Mouse (Mus musculus): Measurements from ENCODE around the gene Col8a1. TPM values are rescaled to one million over a fixed set of nuclear protein-coding genes. Genes with fewer than 3 reads are reported as not detected.
A peak's percentile ranks its signal among the peaks of the same experiment; 100 is the strongest.

Gene Col8a1
- polyA plus RNA-seq, 1 experiment from 2014 or later = 0.73 TPM

- no peak for ATAC-seq (ENCODE audit: low FRiP score, low TSS enrichment)
- no peak overlapping the region for H3K4me2 ChIP-seq (replicated peaks; ENCODE audit: low read depth, low read length)
- H3K4me3 ChIP-seq (ENCODE audit: low read length) = no peak overlapping the region
- WGBS = 83% methylated on average over 10 of the region's 10 CpGs
- no peak overlapping the region for H3K9ac ChIP-seq (ENCODE audit: low read depth, low read length)
- no peaks in the 10 kb centered on the region for H3K36me3 ChIP-seq (ENCODE audit: control insufficient read depth, insufficient read depth, low read length)
- H3K4me1 ChIP-seq (ENCODE audit: control insufficient read depth, insufficient read depth, low read length) = no peaks in the 10 kb centered on the region
- H3K9me3 ChIP-seq (ENCODE audit: control insufficient read depth, low read length) = no peaks in the 10 kb centered on the region
- no peaks in the 10 kb centered on the region for H3K27me3 ChIP-seq (ENCODE audit: control insufficient read depth, insufficient read depth, low read length)
- H3K27ac ChIP-seq (ENCODE audit: low read depth, low read length) = no peak overlapping the region
Observed at GRCm38 (mm10) chr16:57641346-57641885, 113.1 kb downstream of the Col8a1 start.

DNA sequence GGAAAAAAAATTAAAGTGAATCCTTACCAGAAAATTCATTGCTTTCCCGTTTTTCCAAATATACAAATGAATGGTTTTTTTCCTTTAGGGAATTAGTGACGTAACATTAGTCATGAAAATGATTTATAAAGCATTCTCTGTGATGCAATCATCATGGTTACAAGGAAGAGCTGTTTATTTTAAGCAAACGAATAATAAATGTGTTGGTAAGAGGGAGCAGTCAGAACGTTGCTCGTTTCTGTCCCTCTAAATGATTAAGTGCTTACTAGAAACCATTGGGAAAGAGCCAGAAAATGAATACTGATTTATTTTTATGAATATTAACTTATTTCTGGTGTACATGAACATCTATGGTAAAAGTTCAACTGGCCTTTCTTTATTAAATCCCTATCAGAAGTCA lies 119.8 kb downstream of the Col8a1 start:
- Histone ChIP-seq H3K4me3 (ENCODE audit: low read length) (no peak overlapping the region), H3K27me3 (ENCODE audit: control insufficient read depth, insufficient read depth, low read length) (no peaks in the 10 kb centered on the region), H3K27ac (ENCODE audit: low read depth, low read length) (no peak overlapping the region), H3K36me3 (ENCODE audit: control insufficient read depth, insufficient read depth, low read length) (no peaks in the 10 kb centered on the region), H3K9ac (ENCODE audit: low read depth, low read length) (no peak overlapping the region), H3K9me3 (ENCODE audit: control insufficient read depth, low read length) (no peaks in the 10 kb centered on the region), H3K4me2 (replicated peaks; ENCODE audit: low read depth, low read length) (no peak overlapping the region), H3K4me1 (ENCODE audit: control insufficient read depth, insufficient read depth, low read length) (no peaks in the 10 kb centered on the region)
- 53% methylated on average over 5 of the region's 5 CpGs for WGBS
- no peak for ATAC-seq (ENCODE audit: low FRiP score, low TSS enrichment)

DNA sequence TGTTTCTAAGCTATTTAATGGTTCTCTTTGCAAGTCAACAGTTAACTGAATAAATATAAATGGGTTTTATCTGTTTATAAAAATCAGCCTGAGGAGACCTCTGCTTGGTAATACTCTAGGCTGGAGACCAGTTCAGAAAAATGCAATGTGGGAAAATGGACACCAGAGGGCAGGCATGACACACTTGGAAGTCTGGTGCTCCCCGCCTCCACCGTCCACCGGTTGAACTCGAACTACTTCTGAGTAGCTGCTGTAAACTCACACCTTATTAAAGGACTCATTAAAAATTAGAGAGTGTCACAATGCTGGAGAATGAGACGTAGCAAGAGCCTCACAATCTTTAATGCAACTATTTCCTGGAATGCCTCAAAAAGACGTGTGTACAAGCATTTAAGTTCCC lies 120.3 kb downstream of the Col8a1 start:
- whole genome bisulfite sequencing = 8% methylated on average over 6 of the region's 6 CpGs
- H3K4me3 ChIP-seq (ENCODE audit: low read length) = no peak overlapping the region
- peak; percentile 78 for ATAC-seq (ENCODE audit: low FRiP score, low TSS enrichment)
- no peak overlapping the region for H3K4me2 ChIP-seq (replicated peaks; ENCODE audit: low read depth, low read length)
- H3K27ac ChIP-seq (ENCODE audit: low read depth, low read length) = no peak overlapping the region
- H3K4me1 ChIP-seq (ENCODE audit: control insufficient read depth, insufficient read depth, low read length) = no peaks in the 10 kb centered on the region
- no peaks in the 10 kb centered on the region for H3K27me3 ChIP-seq (ENCODE audit: control insufficient read depth, insufficient read depth, low read length)
- H3K9ac ChIP-seq (ENCODE audit: low read depth, low read length) = no peak overlapping the region
- H3K9me3 ChIP-seq (ENCODE audit: control insufficient read depth, low read length) = no peaks in the 10 kb centered on the region
- H3K36me3 ChIP-seq (ENCODE audit: control insufficient read depth, insufficient read depth, low read length) = no peaks in the 10 kb centered on the region

GRCm38 (mm10) chr16:57611768-57612167 lies 142.8 kb downstream of the Col8a1 start:
- Histone ChIP-seq H3K4me1 (ENCODE audit: control insufficient read depth, insufficient read depth, low read length) (peaks cover 4% of the 10 kb centered on the region; the same call in 1 of the 2 replicates), H3K9me3 (ENCODE audit: control insufficient read depth, low read length) (no peaks in the 10 kb centered on the region), H3K27me3 (ENCODE audit: control insufficient read depth, insufficient read depth, low read length) (no peaks in the 10 kb centered on the region), H3K4me3 (ENCODE audit: low read length) (no peak overlapping the region), H3K27ac (ENCODE audit: low read depth, low read length) (no peak overlapping the region), H3K4me2 (replicated peaks; ENCODE audit: low read depth, low read length) (no peak overlapping the region), H3K9ac (ENCODE audit: low read depth, low read length) (no peak overlapping the region), H3K36me3 (ENCODE audit: control insufficient read depth, insufficient read depth, low read length) (no peaks in the 10 kb centered on the region)
- ATAC-seq (ENCODE audit: low FRiP score, low TSS enrichment) = no peak
- 3% methylated on average over 1 of the region's 1 CpGs for WGBS

DNA sequence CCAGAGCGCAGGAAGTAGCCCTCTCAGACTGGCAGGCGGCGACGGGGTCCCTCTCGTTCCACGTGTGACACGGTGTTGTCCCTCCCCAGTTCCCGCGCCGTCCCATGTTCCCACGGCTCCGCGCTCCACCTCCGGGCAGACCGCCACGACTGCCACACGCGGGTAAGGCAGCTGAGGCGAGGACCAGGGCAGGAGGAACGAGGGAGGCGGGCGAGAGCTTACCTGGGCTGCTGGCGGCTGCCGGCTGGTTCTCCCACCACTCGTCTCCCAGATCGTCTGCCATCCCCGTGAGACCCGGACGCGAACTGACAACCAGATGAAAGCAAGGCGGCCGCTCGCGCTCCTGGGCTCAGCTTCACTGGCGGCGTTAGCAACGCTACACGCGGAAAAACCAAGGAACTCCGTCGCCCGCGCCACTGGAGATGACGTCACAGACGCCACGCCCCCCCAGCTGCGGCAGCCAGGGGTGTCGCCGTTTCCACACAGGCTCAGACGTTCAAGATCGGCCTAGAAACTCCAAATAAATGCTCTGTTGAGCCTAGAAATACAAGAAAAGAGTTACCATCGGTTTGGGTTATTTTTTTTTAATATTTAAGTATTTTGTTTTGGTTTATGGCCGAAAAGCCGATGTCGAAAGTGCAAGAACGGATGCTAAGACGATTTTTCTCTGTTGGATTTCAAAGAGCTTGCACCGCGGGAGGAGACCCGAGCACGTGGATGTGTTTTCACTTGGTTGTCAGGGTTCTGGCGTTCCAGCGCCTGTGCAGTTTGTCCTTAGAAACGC lies 147.9 kb downstream of the Col8a1 start, which contains the start of gene Cmss1:
TSS of gene Cmss1 (minus strand) at position 421 of the 784 bp plus-strand sequence.
- peak within 1 kb of the TSS; percentile 67 for H3K4me2 ChIP-seq (replicated peaks; ENCODE audit: low read depth, low read length)

GRCm38 (mm10) chr16:57601031-57601430 lies 153.5 kb downstream of the Col8a1 start:
- Histone ChIP-seq H3K4me3 (ENCODE audit: low read length) (no peak overlapping the region), H3K4me1 (ENCODE audit: control insufficient read depth, insufficient read depth, low read length) (0 out of 2 replicates have a peak, but pooled peaks cover 5% of the 10 kb centered on the region), H3K4me2 (replicated peaks; ENCODE audit: low read depth, low read length) (no peak overlapping the region), H3K9me3 (ENCODE audit: control insufficient read depth, low read length) (no peaks in the 10 kb centered on the region), H3K27me3 (ENCODE audit: control insufficient read depth, insufficient read depth, low read length) (no peaks in the 10 kb centered on the region), H3K9ac (ENCODE audit: low read depth, low read length) (no peak overlapping the region), H3K27ac (ENCODE audit: low read depth, low read length) (no peak overlapping the region), H3K36me3 (ENCODE audit: control insufficient read depth, insufficient read depth, low read length) (no peaks in the 10 kb centered on the region)
- ATAC-seq (ENCODE audit: low FRiP score, low TSS enrichment) = no peak

More for the DNA sequence above, 147.9 kb downstream of the Col8a1 start, which contains the start of gene Cmss1:
- peak within 1 kb of the TSS; percentile 37; the same call in 1 of the 2 replicates for H3K27ac ChIP-seq (ENCODE audit: low read depth, low read length)
- H3K36me3 ChIP-seq (ENCODE audit: control insufficient read depth, insufficient read depth, low read length) = no peaks in the 10 kb centered on the region
- H3K9me3 ChIP-seq (ENCODE audit: control insufficient read depth, low read length) = no peaks in the 10 kb centered on the region
- H3K4me1 ChIP-seq (ENCODE audit: control insufficient read depth, insufficient read depth, low read length) = peaks cover 9% of the 10 kb centered on the region; the same call in 1 of the 2 replicates
- no peaks in the 10 kb centered on the region for H3K27me3 ChIP-seq (ENCODE audit: control insufficient read depth, insufficient read depth, low read length)
- under 1% methylated on average over 63 of the region's 64 CpGs for WGBS
- H3K9ac ChIP-seq (ENCODE audit: low read depth, low read length) = peak within 1 kb of the TSS; percentile 68
- ATAC-seq (ENCODE audit: low FRiP score, low TSS enrichment) = peak; percentile 91
- H3K4me3 ChIP-seq (ENCODE audit: low read length) = peak within 1 kb of the TSS; percentile 78

- Histone ChIP-seq H3K27me3 (ENCODE audit: control insufficient read depth, insufficient read depth, low read length) (no peaks in the 10 kb centered on the region), H3K4me1 (ENCODE audit: control insufficient read depth, insufficient read depth, low read length) (no peaks in the 10 kb centered on the region), H3K36me3 (ENCODE audit: control insufficient read depth, insufficient read depth, low read length) (no peaks in the 10 kb centered on the region), H3K4me3 (ENCODE audit: low read length) (no peak overlapping the region), H3K27ac (ENCODE audit: low read depth, low read length) (no peak overlapping the region), H3K4me2 (replicated peaks; ENCODE audit: low read depth, low read length) (no peak overlapping the region), H3K9me3 (ENCODE audit: control insufficient read depth, low read length) (no peaks in the 10 kb centered on the region), H3K9ac (ENCODE audit: low read depth, low read length) (no peak overlapping the region)
- WGBS = 90% methylated on average over 4 of the region's 4 CpGs
- no peak for ATAC-seq (ENCODE audit: low FRiP score, low TSS enrichment)
Observed at GRCm38 (mm10) chr16:57597295-57597957, 157.1 kb downstream of the Col8a1 start.

DNA sequence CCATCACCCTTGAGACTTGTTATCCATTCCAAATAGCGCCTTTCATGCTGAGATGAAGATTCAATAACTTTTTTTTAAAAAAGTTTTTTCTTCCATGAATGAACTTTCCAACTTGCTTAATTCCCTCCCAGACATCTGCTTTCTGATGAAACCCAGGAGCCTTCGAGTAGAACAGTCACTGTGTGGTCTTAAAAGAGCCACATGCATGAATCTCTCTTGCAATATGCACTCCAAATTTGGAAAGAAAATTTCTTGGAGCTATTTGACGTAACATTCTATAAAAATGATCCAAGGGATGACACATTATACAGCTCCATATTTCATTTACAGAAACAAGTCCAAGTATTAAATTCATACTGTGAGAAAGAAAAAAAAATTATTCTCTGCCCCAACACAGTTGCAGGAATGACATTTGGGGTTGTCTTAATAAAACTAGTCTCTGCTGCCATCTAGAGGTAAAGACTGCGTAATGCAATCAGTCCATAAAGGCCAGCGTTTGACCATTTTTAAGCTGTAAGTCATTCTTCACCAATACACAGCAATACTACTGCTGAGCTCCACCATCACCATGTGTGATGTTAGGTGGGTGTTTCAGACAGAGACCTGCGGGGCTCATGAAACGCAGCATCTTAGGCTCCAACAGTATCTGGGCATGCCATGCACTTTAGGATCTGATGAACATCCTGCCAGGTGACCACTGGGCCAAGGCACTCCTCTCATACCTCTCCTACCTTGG lies 160.9 kb downstream of the Col8a1 start:
- Histone ChIP-seq H3K4me1 (ENCODE audit: control insufficient read depth, insufficient read depth, low read length) (no peaks in the 10 kb centered on the region), H3K9me3 (ENCODE audit: control insufficient read depth, low read length) (no peaks in the 10 kb centered on the region), H3K9ac (ENCODE audit: low read depth, low read length) (no peak overlapping the region), H3K27ac (ENCODE audit: low read depth, low read length) (no peak overlapping the region), H3K27me3 (ENCODE audit: control insufficient read depth, insufficient read depth, low read length) (no peaks in the 10 kb centered on the region), H3K4me3 (ENCODE audit: low read length) (no peak overlapping the region), H3K4me2 (replicated peaks; ENCODE audit: low read depth, low read length) (no peak overlapping the region), H3K36me3 (ENCODE audit: control insufficient read depth, insufficient read depth, low read length) (no peaks in the 10 kb centered on the region)
- WGBS = 41% methylated on average over 7 of the region's 7 CpGs
- peak; percentile 49; the same call in 1 of the 2 replicates for ATAC-seq (ENCODE audit: low FRiP score, low TSS enrichment)
